Mouse (Mus musculus): Measurements from ENCODE around the gene Mrpl27. TPM values are rescaled to one million over a fixed set of nuclear protein-coding genes. Genes with fewer than 3 reads are reported as not detected.

The Mrpl27 gene
- 137 TPM in 2 replicates for polyA plus RNA-seq (2014; fragmentation: Nextera tagmentation; extraction: Ambion mirVana)

DNA sequence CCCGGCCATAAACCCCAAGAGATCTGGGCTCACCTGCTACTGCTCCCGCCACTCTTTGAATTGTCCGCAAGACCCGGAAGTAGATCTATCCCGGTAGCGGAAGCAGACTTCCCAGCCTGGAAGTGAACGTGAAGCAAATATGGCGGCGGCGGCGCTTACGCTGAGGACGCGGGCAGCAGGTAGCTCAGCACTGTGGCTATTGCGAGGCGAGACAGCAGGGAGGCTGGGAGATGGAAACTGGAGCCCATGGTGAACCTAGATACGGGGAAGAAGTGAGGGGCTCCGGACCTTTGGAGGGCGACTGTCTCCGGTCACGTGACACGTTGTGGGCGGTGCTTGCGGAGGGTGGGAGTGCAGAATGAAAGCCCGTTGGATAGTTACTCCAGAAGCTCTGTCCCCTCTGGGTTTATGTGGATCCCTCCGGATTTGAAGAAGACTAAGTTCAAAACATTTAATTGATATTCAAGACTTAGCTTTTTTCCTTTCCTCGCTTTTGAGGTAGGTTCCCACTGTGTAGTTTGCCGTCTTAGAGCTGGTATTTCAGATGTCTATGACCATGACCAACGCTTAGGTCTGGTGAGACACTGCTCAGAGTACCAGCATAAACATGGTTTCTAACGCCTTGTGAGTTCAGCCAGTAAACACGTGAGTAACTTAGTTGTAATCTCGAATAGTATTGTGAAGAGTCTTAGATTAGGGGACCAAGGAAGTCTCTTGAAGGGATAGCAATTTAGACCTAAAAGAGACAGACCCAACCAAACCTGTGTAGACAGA lies at the start of gene Mrpl27, which contains the start of gene Eme1:
Gene Mrpl27, plus strand, starts transcription at position 105 of the 774 bp plus-strand sequence.
Gene Eme1, minus strand, starts transcription at position 302 of the 774 bp plus-strand sequence.
- Histone ChIP-seq H3K4me1 (ENCODE audit: insufficient read depth) (peaks cover 4% of the 10 kb centered on the region; the same call in 1 of the 2 replicates), H3K27ac (ENCODE audit: low read depth) (peak within 1 kb of the TSS; percentile 89), H3K4me3 (ENCODE audit: low read depth, low read length) (peak within 1 kb of the TSS; percentile 67), H3K27me3 (ENCODE audit: insufficient read depth, low read length) (no peaks in the 10 kb centered on the region), H3K9me3 (ENCODE audit: low read depth, low read length) (no peaks in the 10 kb centered on the region), H3K36me3 (ENCODE audit: insufficient read depth) (peaks cover 37% of the 10 kb centered on the region), H3K4me2 (peak within 1 kb of the TSS; percentile 66), H3K9ac (peak within 1 kb of the TSS; percentile 59)
- WGBS, result under 1% methylated on average over 32 of the region's 32 CpGs
- no peak for TF ChIP-seq CTCF (IDR thresholded peaks at IDR 0.05; ENCODE audit: low read depth)
- ATAC-seq (ENCODE audit: insufficient read depth) (peak; percentile 88), DNase-seq (peak; percentile 87)

DNA sequence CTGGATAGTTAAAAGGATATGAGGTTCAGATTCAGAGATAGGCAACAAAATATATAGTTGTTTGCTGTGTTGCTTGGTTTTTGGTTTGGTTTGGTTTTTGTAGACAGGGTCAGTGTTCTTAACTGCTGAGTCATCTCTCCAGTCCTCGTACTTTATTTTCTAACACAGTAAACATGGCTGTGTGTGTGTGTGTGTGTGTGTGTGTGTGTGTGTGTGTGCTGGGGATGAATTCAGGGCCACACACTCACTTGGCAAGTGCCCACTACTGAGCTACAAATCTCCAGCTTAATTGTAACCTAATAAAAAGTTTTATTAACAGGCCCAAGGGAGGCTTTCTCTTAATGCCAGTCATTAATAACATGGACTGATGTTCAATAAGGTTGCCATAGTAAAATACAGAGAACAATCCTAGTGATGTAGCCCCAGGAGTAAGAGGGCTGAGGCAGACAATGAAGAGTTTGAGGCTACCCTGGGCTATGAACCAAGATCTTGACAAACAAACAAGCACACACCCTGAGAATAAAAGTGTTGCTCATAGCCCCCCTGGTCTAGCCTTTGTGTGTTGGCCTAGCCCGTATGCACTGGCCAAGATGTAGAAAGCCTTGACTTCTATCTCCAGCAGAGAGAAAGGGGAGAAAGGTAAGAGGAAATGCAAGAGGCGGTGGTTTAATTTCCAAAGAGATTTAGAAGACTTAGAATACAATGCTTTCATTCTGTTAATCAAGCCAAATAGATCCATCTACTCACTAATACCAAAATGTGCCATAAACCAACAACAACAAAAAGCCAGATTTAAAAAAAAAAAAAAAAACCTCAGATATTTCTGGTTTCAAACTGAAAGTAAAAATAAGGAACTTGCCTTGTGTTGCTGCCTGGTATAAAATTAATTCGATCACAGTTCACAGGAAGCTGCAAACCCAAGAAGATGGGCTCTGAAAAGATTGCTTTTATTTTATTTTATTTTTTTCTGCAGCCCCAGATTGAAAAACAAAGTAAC lies 42.5 kb upstream of the Mrpl27 start:
- TF ChIP-seq CTCF (IDR thresholded peaks at IDR 0.05; ENCODE audit: low read depth), result no peak
- Histone ChIP-seq H3K36me3 (ENCODE audit: insufficient read depth) (no peaks in the 10 kb centered on the region), H3K27ac (ENCODE audit: low read depth) (no peak overlapping the region), H3K9ac (no peak overlapping the region), H3K27me3 (ENCODE audit: insufficient read depth, low read length) (no peaks in the 10 kb centered on the region), H3K4me2 (no peak overlapping the region), H3K4me1 (ENCODE audit: insufficient read depth) (no peaks in the 10 kb centered on the region), H3K4me3 (ENCODE audit: low read depth, low read length) (no peak overlapping the region), H3K9me3 (ENCODE audit: low read depth, low read length) (no peaks in the 10 kb centered on the region)
- ATAC-seq (ENCODE audit: insufficient read depth) (no peak), DNase-seq (no peak)
- 64% methylated on average over 4 of the region's 4 CpGs for WGBS

DNA sequence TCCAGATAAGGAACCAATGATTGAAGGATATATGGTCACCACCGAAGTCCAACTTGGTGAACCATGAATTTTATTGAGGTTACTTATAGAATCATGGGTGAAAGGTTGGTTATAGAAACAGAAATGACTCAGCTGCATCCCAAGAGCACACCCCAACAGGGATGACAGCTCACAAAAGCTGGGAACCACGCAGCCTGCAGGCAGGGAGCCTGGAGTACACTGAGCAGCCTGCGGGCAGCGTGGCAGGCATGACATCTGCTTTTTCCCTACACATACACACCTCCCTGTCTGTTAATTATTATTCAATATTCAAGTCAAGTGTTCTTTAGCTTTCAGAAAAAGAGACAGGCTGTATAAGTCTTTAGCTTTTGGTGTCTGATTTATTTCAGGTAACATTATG lies 39.0 kb upstream of the Mrpl27 start:
- TF ChIP-seq CTCF (IDR thresholded peaks at IDR 0.05; ENCODE audit: low read depth), result no peak
- no peak overlapping the region for H3K27ac ChIP-seq (ENCODE audit: low read depth)
- no peaks in the 10 kb centered on the region for H3K36me3 ChIP-seq (ENCODE audit: insufficient read depth)
- H3K4me2 ChIP-seq, result no peak overlapping the region
- no peaks in the 10 kb centered on the region for H3K4me1 ChIP-seq (ENCODE audit: insufficient read depth)
- DNase-seq, result no peak
- no peaks in the 10 kb centered on the region for H3K9me3 ChIP-seq (ENCODE audit: low read depth, low read length)
- H3K4me3 ChIP-seq (ENCODE audit: low read depth, low read length), result no peak overlapping the region
- no peaks in the 10 kb centered on the region for H3K27me3 ChIP-seq (ENCODE audit: insufficient read depth, low read length)
- 67% methylated on average over 4 of the region's 4 CpGs for WGBS
- no peak overlapping the region for H3K9ac ChIP-seq
- ATAC-seq (ENCODE audit: insufficient read depth), result no peak

DNA sequence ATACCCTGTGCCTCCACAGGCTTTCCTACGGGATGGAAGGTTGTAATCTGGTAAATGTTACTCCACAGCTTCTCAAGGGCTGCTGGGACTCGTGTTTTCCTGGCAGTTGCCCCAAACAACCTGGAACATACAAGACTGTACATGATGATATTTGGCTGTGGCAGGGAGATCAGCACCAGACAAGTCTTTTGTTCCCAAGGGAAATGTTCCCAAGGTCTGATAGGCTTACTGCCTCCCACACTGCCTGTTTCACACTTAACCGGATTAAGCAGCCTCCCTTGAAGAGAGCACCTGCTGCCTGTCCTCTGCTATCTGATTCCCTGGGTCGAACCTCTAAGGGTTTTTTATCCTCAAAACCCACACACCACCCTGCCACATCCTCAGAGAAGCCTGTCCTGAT lies 38.1 kb upstream of the Mrpl27 start:
- no peak for TF ChIP-seq CTCF (IDR thresholded peaks at IDR 0.05; ENCODE audit: low read depth)
- Histone ChIP-seq H3K27me3 (ENCODE audit: insufficient read depth, low read length) (no peaks in the 10 kb centered on the region), H3K4me3 (ENCODE audit: low read depth, low read length) (no peak overlapping the region), H3K36me3 (ENCODE audit: insufficient read depth) (no peaks in the 10 kb centered on the region), H3K4me2 (no peak overlapping the region), H3K9ac (no peak overlapping the region), H3K9me3 (ENCODE audit: low read depth, low read length) (no peaks in the 10 kb centered on the region), H3K4me1 (ENCODE audit: insufficient read depth) (no peaks in the 10 kb centered on the region), H3K27ac (ENCODE audit: low read depth) (no peak overlapping the region)
- 27% methylated on average over 4 of the region's 4 CpGs for WGBS
- DNase-seq (no peak), ATAC-seq (ENCODE audit: insufficient read depth) (no peak)

DNA sequence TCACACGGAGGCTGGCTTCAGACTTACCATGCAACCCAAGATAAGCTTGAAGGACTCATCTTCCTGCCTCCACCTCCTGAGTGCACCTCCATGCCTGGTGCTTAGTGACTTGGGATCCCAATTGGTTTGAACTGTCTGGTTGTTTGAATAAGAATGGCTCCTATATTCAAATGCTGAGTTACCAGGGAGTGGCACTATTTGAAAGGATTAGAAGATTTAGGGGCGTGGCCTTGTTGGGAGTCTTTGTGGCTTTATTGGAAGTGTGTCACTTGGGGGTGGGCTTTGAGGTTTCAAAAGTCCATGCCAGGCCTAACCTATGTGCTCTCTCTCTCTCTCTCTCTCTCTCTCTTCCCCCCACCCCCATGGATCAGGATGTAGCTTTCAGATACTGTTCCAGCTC lies 35.9 kb upstream of the Mrpl27 start:
- Histone ChIP-seq H3K36me3 (ENCODE audit: insufficient read depth) (no peaks in the 10 kb centered on the region), H3K4me1 (ENCODE audit: insufficient read depth) (no peaks in the 10 kb centered on the region), H3K27ac (ENCODE audit: low read depth) (no peak overlapping the region), H3K27me3 (ENCODE audit: insufficient read depth, low read length) (no peaks in the 10 kb centered on the region), H3K9ac (no peak overlapping the region), H3K9me3 (ENCODE audit: low read depth, low read length) (no peaks in the 10 kb centered on the region), H3K4me2 (no peak overlapping the region), H3K4me3 (ENCODE audit: low read depth, low read length) (no peak overlapping the region)
- DNase-seq (no peak), ATAC-seq (ENCODE audit: insufficient read depth) (no peak)
- no peak for TF ChIP-seq CTCF (IDR thresholded peaks at IDR 0.05; ENCODE audit: low read depth)
- WGBS, result 79% methylated on average over 2 of the region's 2 CpGs

DNA sequence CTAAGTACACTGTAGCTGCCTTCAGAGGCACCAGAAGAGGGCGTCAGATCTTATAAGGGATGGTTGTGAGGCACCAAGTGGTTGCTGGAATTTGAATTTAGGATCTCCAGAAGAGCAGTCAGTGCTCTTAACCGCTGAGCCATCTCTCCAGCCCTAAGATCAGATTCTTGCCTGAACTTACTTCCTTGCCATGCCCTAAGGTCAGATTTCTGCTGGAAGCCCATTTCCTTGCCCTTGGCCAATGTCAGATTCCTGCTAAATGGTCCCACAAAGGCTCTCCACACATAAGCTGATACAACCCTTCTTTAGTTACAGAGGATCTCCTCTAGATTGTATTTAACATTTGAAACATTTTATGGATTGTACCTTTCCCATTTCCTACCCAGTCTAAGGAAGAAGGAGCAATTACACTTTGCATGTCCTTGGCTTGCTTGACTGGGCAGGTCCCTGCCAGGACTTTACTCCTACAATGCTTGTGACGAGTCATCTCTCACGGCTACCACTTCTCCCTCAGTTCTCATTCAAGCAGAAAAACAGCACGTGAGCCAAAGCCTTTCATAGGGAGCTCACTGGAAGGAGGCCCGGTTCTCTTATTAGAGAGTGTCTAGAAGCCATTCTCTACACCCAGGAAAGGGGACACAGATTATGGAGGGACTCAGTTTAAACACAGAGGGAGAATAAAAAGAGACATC lies 32.7 kb upstream of the Mrpl27 start:
- WGBS, result 63% methylated on average over 6 of the region's 6 CpGs
- Histone ChIP-seq H3K36me3 (ENCODE audit: insufficient read depth) (no peaks in the 10 kb centered on the region), H3K4me3 (ENCODE audit: low read depth, low read length) (no peak overlapping the region), H3K27me3 (ENCODE audit: insufficient read depth, low read length) (no peaks in the 10 kb centered on the region), H3K27ac (ENCODE audit: low read depth) (no peak overlapping the region), H3K9me3 (ENCODE audit: low read depth, low read length) (no peaks in the 10 kb centered on the region), H3K4me1 (ENCODE audit: insufficient read depth) (no peaks in the 10 kb centered on the region), H3K4me2 (no peak overlapping the region), H3K9ac (no peak overlapping the region)
- DNase-seq, result no peak
- no peak for ATAC-seq (ENCODE audit: insufficient read depth)
- no peak for TF ChIP-seq CTCF (IDR thresholded peaks at IDR 0.05; ENCODE audit: low read depth)

All from lung, embryonic 14.5 days (tissue).